Mouse (Mus musculus) NIH3T3 (cell line): ENCODE results near the gene C2cd5.

Source experiments
- DNase-seq: peaks from one replicate; pipeline ENCODE4 v3.0.0-alpha.2; 2012; ENCODE audit warnings: low read depth

The C2cd5 gene

DNA sequence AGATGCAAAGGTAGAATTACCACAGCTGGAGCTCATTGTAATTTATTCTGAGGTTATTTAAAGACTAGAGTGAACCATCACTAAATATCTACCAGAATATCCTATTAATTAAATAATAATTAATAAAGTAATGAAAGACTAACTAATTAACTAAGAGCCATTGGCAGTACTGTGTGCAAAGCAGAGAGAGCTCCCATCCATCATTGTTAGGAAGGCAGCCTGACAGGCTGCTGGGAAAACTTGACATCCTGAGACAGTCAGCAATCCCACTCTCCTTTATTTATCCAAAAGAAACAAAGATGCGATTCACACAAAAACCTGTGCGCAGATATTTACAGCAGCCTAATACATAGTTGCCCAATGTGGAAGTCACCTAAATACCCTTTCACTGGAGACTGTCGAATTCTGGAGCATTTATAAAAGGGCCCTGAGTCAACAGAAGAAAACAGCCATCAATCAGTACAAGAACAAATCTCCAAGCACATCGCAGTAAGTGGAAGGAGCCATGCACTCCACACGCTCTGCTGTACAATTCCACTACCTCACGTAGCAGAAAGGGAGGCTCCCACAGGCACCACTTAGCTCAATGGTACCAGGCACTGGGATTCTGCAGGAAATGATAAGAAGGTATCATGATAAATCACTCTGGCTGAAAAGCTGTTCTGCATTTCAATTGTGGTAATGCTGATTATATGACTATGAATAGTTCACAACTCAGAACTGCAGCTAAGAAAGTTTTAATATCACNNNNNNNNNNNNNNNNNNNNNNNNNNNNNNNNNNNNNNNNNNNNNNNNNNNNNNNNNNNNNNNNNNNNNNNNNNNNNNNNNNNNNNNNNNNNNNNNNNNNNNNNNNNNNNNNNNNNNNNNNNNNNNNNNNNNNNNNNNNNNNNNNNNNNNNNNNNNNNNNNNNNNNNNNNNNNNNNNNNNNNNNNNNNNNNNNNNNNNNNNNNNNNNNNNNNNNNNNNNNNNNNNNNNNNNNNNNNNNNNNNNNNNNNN is 120.0 kb downstream of the C2cd5 start:
- no peak for DNase-seq

DNA sequence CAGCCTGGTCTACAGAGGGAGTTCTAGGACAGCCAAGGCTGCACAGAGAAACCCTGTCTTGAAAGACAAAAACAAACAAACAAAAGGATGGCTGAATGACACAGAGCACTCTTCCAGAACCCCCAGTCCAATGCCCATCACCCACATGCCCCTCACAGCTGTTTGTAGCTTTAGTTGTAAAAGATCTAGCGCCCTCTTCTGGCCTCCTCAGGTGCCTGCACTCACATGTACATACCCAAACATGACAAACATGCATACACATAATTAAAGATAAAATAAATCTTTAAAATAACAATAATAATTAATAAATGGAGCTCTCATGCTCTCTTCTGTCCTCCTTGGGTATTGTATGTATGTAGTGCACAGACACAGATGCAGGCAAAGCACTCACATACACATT is 122.7 kb downstream of the C2cd5 start:
- no peak for DNase-seq

DNA sequence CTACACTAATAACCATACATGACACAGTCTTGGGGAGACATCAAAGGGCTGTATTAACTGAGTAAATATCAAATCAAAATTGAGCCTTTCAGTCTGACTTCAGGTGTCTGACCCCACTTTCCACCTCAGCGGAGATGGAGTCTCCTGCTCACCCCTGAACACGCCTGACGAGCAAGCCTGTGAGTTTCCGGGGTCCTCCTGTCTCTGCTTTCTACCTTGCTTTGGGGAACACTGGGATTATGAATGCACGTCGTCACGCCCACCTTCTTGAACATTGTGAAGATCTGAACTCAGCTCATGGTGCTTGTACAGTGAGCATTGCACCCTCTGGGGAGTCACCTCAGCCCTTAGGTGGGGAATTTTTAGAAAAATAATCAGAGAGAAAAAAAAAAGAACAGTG is 126.7 kb downstream of the C2cd5 start:
- DNase-seq = no peak

DNA sequence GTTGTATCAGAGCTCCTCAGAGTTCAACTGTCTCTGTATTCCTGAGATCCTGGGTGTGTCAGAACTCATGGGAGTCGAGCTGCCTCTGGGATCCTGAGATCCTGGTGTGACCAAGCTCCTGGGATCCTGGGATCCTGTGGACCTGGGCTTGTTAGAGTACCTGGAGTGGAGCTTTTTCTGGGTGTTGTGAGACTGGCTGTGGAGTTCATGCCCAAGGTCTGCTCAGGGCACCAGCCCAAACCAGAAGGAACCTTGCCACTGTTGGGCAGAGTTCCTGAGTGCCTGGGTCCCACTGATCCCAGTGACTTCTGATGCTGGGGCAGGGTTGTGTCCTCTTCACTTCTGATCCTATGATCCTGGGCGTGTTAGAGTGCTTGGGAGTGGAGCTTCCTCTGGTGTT is 127.7 kb downstream of the C2cd5 start:
- no peak for DNase-seq

DNA sequence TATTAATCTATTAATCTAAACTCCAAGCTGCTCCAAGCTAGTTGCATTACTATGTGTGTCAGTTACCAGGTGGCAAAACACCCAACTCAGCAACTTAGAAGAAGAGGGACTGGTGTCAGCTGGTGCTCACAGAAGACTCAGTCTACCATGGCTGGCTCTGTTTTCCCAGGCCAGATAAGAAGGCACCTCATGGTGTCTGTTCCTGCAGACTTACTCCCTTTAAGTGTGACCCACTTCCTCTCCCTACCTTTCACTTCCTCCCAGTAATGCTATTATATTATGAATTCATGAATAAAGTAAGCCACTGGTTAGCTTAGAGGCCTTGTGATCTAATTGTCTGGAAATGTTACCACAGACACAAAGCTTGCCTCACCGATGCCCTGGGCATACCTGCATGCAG is 132.5 kb downstream of the C2cd5 start:
- no peak for DNase-seq

DNA sequence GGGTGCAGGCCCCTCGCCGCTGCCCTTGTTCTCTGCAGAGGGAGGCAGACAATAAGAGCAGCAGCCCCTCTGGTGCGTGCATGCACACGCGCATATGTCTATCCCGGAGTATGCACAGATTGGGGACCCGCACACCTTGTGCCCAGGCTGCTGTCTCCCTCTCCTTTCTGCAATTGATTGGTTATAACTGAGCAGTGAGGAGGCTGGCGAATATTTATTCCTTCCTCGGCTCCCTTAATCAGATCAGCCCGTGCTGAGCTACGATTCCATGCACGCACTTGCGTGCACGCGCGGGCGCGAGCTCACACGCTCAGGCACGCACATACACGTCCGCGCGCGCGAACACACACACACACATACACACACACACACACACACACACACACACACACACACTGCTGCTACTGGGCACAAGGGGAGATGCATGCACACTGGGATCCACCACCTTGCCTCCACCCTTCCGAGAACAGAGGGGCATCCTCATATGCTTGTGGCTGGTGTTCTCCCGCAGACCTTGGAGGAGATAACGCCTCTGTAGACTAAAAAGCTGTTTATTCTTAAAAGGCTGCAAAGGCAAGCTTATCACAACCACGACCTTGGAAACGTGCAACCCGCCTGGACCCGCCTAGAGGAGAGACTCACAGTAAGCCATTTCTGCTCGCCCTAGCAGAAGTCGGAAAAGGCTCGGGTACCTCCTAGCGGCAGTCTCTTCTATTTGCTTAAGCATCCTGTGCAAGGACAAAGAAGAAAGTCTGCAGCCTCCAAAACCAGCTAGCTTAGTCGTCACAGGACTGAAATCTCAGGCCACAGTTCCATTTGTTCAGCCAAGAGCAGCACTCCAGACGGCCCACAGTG is 135.2 kb downstream of the C2cd5 start:
- DNase-seq = peak; percentile 40

DNA sequence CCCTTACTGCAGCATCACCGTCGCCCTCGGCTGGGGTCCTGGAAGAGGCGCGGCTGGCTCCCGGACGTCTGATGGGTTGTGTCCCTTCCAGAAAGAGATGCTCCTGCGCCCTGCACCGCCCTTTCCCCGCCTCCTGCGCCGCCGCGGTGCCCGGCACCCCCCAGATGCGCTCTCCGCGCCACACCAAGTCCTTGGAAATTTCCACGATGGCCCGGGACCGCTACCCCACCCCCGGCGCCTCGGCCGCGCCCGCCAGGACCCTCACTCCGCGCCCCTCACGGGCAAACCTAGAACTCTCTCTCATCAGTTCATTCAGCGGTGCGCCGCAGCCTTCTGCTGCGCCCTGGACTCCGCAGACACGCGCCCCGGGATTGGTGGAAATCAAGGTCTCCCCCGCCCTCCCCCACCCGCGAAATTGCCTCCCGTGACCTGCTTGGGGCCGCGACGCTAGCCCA is 135.8 kb downstream of the C2cd5 start, which contains the start of gene St8sia1:
Gene St8sia1 (minus strand): TSS at position 377 of the 455 bp plus-strand sequence.
- no peak for DNase-seq

DNA sequence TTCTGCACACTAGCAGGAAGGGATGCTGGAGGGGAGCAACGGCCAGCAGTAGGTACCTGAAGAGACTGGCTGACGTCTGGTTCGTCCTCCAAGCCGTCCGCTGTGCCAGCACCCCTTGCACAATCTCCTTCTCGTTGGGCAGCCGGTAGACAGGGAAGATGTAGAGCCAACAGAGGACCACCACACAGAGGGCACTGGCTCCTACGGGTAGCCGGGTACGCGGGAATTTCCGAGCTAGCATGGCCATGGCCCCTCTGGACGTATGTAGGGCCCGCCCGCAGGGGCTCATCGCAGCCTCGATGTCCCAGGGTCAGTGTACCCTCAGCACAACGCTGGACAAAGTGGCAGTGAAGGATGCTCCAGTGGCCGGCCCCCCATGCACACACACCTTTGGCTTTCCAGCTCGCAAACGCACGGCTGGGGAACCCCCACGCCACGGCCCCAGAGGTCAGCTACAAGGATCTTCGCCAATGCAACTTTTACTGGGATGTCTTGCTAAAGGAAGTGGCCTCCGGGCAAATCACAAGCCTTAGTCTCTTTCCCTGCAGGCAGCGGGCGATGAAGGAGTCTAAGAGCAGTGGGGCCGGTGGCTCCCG is 136.4 kb downstream of the C2cd5 start:
- no peak for DNase-seq

DNA sequence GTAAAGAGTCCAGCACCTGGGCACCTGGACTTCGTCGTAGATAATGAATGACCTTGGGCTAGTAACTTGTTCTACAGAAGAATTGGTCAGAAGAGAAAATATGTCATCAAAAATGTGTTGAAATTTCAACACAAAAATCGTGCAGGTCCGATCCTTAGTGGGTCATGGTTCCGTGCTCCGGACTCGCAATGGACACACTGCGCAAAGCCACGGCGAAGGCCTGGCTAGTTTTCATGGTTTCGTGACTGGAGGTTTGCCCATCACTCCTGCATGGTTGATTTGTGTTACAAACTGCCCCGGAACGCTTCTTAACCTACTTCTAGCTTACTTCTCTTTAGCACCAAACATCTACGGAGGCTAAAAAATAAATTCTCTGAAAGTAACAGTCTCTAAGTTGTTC is 137.1 kb downstream of the C2cd5 start:
- DNase-seq = no peak

DNA sequence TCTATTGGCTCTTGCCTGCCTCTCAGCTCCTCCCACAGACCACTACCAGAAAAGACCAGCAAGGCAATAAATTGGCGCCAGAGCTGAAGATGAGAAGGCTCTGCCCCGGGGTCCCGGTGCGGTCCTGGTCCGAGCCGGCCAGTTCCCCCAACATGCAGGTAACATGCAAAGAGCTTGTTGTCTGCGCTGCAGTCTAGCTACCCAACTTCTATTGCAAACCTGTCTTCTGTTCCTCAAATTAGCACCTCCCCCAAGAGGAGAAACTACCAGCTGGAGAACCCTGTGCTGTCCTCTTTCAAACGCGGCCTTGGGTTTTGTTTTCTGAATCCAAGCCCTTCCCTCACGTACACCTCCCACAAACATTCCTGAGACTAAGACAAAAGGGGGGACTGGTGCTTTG is 137.5 kb downstream of the C2cd5 start:
- DNase-seq = no peak

DNA sequence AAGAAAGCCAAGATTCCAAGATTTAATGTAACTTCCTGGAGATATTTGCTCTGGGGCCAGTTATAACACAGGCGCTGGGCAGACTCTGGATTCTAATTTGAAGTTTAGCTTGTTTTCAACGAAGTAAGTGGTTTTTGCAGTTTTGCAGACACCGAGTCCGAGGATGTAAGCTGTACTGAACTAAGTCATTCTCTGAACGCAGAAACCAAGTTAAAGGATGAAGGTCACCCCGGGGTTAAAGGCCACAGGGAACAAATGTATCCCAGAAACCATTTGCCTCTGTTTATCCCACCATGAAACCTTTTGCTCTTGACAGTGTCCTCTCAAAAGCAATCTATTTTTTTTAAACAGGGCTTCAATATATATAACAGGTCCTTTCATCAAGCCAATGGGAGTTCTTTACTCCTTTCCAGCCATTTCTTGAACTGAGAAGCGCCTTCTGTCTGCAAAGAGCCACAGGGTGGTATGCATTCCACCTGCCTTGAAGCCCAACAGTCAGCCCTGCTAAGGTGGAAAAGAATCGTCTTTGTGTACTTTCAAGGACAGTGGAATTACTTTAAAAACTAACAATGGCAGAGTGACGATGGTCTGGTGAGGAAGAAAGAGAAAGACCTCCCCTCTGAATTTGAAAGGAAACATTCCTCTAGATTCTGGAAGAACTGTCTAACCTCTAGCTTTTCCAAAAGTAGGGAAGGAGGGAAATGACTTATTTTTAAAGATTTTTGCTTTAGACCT is 138.1 kb downstream of the C2cd5 start:
- DNase-seq = no peak
